Mouse (Mus musculus) thymus, adult 2 months (tissue): ENCODE results near the gene Slc25a15.

Source experiments
- CTCF ChIP-seq: fragments of 200-500 bp; IDR thresholded peaks from 2 replicates; pipeline ENCODE4 v1.5.1; 2012; ENCODE audit warnings: mild to moderate bottlenecking, control low read depth, low read length, moderate library complexity, borderline replicate concordance; ENCODE audit not compliant: control insufficient read depth, poor library complexity, insufficient read depth; ENCODE audit errors: extremely low read depth
- POLR2A ChIP-seq: fragments of 200-500 bp; IDR thresholded peaks from 2 replicates; pipeline ENCODE4 v1.6.1; 2012; ENCODE audit warnings: mild to moderate bottlenecking, low read length, control low read depth, moderate library complexity; ENCODE audit not compliant: control insufficient read depth, poor library complexity, insufficient read depth; ENCODE audit errors: extremely low read depth

- TF ChIP-seq CTCF = no peak
- no peak for TF ChIP-seq POLR2A
These were observed 2.2 kb upstream of the Slc25a15 start for GRCm38 (mm10) chr8:22400593-22400992.
